Mouse (Mus musculus) kidney, adult 8-10 months (tissue): ENCODE data around the gene Lnpep.
"Not testable (repeated sequence)": the region's sequence is repeated elsewhere in the genome, so short reads cannot be mapped to it uniquely, and the experiment has no call there.

Experiments
- DNase-seq, 2 experiments: peaks; one replicate each; pipeline ENCODE4 v3.0.0; 2022

Gene Lnpep

DNA sequence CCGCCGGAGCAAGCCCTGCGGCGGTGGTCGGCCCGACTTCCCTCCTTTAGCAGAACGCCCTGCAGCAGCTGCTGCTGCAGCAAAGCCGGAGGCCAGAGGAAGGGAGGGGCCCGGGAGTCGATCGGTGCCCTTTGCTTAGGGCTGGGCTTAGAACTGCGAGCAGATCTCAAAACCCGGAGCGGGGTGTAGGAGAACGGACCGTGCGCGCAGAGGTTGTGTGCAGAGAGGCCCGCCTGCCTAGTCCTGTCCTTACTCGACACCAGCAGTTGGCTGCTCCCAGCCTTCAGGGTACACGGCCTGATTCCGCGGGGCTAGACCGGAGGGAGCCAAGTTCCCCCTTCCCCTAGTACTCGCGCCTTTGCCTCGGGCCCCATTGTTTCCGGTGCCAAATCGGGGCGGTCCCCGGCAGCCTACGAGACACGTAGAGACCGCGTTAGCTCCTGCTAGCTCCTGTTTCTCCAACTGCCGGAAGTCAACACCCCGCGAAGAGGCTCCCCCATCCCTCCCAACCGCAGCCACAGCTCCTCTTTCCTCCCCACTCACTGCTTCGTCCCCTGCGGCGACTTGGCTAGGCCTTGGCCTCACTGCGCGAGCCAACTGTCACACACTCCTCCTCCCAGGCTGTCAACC lies at the start of gene Lnpep:
Lnpep (minus strand) TSS at position 94 of the 630 bp plus-strand sequence.
- DNase-seq: peak; percentile 93 to 94

DNA sequence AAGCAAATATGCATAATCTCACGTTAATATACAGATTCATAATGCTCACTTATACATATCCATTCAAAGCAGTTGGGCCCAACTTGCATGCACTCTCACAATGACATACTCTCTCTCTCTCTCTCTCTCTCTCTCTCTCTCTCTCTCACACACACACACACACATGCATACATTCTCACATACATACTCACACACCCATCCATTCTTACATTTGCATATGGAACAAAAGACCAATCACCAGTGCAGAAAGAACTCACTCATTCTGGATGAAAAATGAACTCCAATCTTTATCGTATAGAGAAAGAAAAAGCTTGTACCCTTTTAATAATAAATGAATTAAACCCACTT lies 31.0 kb upstream of the Lnpep start:
- DNase-seq: no peak

DNA sequence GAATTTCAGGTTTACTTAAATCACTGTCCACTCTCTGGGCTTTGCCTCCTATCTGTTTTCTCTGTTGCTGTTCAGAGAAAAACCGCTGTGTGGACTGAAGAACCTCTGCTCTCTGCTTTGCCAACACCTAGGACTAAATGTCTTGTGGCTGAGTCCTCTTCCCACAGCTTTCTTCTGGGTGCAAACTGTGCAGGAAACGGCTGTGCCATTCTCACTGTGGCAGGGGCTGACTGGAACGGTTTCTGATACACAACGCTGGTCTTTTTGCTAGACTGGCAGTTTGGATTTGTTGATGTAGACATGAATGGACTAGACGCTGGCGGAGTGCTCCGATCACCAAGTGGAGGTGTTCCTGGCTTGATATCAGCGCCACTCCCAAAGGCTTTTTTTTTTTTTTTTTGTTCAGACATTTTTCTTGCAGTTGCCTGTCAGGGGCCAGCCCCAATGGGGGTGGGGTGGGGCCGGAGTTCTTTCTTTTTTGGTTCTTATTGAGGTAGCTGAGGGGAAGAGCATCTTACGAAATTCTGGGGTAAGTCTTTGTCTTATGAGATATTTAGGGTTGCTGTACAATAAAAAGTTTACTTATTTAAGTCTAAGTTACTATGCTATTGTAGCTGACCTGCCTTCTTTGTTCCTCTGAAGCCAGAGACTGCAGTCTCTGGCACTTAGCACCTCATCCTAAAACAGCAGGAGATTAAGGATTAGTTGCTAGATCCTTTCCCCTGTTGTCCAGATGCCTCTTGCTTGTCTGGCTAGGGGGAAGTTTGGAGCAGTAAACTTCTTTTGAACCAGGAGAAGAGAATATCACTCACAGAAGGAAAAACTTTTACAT lies 30.4 kb upstream of the Lnpep start:
- no peak for DNase-seq

DNA sequence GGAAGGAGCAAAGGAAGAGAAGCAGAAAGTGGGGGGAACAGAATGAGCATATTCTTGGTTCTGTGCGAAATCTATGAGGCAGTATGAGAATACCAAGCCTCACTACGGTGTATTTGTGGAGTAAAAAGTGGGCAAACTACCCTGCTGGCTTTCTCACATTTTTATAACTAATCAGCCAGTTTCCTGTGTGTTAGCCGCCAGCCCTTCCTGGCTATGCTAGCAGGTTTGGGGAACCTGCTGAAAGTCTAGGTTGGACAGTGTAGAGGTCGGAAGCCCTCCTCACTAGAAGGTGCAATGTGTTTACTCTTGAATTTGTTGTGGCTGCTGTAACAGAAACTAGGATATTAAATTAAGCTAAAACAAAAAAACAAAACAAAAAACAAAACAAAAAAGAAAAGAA lies 27.7 kb upstream of the Lnpep start:
- DNase-seq: no peak

DNA sequence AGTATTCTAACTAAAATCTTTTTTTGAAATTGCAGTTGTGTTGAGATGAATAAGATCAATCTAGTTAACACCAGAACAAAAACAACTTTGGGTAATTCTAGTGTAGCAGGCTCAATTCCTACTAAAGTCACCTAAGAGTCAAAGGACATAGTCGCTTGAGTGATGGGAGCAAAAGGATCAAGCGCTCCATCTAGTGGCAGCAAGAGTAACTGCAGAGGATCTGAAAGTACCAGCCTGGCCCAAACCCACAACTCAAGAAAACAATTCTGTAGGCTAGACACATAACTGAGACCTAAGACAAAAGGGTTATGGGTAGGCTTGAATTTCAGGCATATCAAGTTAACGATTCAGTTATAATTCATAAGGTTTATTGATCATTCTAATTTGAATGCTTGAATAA lies 20.9 kb upstream of the Lnpep start:
- peak; percentile 17 to 31 for DNase-seq

DNA sequence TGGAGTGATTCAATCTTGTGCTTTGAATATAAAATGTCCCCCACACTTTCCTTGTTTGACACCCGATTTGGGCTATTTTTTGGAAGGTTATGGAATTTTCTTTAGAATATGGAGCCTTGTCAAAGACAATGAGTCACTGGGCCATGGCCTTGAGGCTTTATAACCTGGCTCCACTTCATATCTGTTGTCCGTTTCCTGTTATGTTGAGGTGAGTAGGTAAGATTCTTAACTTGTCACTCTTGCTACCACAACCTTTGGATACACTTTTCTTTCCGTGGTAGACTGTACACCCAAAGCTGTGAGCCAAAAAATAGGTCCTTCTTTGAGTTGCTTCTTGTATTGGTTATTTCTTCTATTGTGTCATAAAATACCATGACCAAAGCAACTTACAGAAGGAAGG lies 12.5 kb upstream of the Lnpep start:
- no peak for DNase-seq

DNA sequence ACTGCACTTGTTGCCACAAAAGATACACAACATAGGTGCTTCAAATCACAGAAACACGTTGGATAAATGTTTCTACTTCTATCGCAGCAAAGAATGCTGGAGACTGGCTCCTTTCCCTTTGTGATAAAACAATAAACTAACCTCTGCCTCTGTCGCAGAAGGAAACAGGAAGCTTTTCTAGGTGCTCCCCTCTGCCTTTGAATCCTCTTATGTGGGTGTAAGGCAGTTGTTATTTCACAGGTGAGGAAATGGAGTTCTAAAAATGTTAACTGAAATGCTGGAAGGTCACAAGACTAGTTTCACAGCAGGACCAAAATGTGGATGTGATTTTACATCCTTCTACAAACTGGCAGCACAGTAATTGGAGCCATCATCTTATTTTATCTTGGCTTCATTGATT lies 11.3 kb upstream of the Lnpep start:
- no peak for DNase-seq

DNA sequence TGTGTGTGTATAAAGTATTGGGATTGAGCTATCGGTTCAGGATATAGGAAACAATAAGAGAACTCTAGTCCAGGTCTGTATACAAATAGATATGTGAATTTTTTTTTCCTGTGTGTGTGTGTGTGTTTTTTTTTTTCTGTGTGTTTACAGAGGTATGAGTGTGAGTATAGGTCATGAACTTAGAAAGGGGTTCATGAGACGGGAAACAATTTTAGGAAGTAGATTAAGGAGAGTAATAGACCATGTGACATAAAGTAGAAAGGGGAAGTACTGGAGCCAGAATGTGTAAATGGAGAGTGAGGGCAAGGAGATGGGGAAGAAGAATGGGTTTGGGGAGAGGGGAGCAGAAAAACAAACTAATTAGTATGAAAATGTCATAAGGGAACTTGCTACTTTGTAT lies 9.2 kb upstream of the Lnpep start:
- no peak for DNase-seq

DNA sequence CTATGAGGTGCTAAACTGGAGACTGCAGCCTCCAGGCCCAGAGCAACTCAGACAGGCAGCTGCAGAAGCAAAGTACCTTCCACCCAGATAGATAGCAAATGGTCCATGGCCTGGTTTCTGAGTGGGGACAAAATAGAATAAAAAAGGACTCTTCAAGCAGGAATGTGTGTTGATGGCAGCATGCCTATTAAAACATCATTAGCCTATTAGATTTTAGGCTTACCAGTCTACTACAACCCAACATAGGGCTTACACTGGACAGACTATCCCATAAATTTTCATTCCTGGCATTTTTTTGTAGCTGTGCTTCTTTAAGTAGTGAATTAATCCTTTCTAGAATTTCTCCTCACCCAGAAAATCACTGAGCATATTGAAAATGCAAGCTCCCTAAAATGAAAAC lies 7.1 kb upstream of the Lnpep start:
- DNase-seq: no peak

DNA sequence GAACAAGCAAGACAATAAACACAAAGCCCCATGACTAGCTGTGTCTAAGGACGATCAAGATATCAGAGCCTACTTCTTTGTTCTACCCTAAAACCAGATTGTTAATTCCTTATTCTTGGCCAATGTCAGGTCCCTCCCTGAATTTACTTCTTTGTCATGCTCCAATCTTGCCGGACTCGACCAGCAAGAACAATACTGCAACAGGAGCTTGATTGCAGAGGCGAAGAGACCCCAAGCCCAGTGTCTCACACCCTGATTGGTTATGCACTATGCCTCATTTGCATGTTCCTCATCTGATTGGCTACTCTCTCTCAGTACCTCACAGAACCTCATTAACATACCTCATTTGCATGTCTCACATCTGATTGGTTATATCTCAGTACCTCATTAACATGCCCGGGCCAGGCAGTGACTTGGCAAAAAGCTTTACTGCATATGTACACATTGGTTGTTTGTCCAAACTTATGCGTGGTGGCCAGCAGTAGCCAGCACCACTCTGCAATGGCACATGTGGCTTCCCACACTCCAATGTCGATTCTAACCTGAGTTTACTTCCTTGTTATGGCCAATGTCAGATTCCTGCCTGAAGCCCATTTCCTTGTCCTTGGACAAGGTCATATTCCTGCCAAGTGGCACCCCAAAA lies 3.5 kb upstream of the Lnpep start:
- DNase-seq: not testable (repeated sequence)

DNA sequence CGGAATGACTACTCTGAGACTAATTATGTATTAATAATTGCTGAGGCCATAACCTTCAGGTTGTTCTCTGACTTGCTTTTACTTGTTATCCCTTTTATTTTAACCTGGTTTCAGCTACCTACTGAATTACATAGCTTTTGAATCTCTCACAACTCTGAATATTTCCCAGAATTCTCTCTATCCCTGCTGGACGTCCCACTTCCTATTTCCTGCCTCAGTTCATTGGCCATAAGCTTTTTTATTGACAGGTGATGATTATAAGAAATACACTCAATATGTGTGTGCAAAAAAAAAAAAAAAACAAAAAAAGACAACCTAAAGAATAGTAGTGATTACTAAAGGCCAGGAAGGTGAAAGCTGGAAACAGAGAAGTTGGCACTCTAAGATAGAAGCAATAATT lies 2.7 kb upstream of the Lnpep start:
- DNase-seq: no peak

DNA sequence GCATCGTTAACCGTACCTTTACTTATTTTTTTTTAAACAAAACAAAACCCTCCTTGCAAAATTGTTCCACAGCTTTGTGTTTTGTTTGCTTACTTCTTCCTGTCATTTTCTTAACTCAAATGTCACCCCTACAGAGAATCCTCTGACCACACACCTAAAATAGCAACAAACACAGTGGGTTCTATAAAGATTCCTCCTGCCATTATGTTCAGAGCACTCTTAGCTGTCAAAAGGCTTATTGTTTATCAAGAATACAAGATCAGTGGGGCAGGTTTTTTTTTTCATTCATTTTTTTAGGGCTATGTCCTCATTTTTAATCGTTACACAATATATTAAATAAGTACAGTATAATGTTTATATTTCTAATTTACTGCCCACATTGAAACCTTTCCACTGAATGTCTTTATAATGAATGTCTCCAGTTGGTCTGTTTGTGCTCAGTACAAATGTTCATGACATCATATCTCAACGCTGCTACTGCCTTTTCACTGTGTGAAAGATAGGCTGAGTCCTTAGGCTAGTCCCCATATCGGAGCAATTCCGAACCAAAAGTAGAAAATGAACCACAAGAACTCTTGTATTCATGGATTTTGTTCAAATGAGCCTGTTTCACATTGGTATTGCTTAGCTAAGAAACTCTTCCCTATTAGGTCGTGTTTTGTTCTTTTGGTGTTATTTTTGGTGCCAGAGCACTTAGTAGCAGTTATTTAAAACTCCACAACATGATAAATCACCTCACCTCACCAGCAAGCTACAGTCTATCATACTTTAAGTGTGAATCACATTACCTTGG lies 1.2 kb upstream of the Lnpep start:
- no peak for DNase-seq

DNA sequence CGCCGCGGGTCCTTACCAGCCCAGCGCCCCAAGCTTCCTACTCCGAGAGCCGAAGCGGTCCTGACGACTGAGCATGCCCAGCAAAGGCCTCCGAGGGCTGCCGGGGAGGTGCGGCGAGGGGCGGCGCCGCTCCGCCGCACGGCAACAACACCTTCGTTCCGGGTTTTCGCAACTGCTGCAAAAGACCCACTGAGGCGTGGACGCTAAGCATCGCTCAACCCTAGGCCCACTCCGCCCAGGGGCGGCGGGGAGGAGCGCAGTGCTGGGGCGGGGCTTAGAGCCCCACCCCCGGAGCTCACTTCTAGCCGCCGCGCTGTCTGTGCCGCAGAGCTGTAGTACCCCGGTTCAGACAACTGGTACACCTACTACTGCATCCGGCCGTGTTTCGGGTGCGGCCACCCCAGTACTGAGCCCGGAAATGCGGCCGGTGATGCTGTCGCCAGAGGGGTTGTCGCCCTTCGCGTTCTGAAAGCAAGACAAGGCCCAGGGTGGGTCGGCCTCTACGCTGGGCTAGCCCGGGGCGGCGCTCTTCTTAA lies 361 bp downstream of the Lnpep start:
- DNase-seq: peak; percentile 94 to 95

DNA sequence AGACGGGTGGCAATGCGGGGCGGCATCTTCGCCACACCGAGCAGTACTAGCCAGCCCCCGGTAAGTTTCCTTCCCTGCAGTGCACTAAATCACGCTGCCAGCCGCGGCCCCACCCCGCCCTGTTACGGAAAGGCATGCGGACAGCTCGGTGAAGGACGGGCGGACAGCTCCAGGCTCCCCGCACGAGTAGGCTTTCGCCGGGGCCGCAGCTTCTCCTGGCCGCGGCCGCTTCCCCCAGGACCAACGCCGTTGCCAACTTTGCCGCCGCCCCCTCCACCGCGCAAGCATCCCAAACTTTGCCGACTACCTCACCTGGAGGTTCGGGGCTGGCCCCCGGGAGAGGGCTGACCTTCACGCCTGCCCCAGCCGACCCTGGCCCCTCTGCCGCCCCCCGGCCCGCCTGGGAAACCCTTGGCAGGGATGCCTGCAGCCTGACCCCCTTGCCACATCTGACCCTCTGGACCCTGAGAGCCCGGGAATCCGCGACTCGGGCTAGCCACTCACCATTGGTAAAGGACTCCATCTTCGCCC lies 895 bp downstream of the Lnpep start:
- DNase-seq: peak; percentile 50 to 67

DNA sequence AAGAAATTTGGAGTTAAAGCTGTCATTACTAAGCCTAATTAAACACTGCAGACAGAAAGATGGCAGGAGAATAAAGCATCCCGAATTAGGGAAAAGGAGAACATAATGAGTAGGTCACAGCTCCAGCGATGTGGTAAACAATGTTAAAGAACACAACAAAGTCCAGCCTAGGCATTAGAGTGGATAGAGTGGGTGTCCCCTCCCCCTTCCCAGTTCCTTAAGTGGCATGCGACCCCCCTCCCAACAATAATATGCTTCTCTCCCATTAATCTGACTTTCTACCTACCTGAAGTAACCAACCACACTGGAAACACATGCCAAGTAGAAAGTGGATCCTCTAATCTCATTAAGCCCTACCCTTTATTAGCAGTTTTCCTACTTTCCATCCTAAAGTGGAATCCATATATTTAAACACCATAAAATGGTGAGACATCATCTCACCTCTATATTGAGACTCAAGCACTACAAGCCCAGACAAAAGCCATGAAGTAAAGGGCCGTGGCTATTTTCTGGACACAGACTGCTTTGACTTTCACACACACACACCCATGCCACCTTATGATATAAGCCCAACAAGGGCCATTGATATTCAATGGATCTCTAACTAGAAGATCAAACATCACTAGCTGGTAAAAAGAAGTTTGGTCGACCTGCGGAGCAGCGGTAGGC lies 1.5 kb downstream of the Lnpep start:
- DNase-seq: no peak

DNA sequence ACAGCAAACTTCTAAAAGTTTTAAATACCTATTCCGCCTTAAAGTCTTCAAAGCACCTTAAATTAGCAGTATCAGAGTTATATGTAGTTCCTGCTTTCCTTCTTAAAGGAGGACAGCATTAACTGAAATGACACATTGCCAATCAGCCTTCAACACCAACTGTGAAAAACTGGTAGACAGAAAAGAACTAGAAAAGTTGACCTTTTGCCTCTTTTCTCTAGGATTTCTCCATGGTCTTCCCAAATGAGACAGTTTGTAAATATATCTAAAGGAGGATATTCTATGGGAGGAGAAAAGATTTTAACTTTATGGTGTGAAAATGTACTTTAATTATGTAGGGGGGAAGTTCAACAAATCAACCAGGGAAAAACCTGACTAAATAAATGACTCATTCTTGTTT lies 2.3 kb downstream of the Lnpep start:
- DNase-seq: no peak

DNA sequence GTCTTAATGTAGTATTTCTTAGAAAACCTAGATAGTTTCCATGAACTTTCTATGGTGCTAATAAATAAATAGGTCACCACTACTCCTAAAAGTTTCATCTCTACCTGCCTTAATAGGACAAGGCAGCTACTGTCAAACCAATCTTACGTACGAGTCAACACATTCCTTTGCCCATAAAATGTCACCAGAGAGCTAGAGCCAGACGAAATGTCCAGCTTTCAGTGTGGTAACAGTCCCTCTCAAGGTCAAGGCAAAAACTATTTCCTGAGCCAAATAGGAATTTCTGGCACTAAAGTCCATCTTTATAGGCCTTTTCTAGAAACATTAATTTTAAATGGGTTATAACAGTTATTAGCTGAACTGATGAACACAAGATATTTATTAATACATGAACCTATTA lies 3.3 kb downstream of the Lnpep start:
- DNase-seq: no peak

DNA sequence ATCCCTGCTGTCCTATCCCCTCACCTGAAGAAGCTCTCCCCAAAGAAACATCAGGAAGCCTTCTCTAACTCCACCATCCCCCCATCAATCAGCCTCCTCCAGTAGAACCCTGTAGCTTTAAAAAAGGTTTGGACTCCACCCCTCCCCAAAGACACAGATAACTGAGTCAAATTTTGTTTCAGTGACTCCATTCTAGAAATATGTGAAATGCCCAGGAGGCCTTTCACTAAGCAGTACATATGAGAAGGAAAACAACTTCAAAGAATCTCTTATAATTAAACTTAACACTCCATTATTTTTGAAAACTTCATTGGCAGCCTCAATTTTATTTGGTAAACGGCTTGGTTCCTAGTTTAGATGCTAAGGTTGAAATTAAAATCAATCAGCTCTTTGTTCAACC lies 6.4 kb downstream of the Lnpep start:
- no peak for DNase-seq

DNA sequence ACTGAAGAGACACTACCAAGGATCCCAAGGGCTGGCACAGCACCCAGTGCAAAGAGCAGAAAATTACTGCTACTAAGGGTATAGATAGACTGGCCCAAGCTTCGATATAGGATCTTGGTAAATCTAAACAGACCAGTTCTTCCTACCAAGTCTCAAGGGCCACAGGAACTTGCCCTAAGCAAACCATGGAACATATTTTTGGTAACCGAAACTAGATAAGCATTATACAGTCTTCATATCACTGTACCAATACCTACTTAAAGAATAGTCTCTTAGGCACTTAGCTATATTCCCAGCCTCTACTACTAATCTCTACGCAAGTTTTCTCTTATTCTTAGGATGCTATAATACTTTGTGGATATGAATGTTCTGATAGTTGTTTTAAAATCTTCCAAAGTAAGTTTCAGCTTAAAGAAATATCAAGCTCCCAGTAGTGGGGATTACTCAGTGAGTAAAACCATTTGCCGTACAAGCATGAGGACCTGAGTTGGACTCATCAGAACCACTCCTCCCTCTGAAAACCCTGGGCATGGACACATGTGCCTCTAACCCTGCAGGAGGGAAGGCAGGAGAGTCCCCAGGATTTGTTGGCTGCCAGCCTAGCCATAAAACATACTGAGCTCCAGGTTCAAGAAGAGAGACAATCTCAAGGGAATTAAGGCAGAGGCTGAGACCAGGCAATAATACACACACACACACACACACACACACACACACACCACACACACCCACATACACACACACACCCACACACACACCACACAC lies 7.2 kb downstream of the Lnpep start:
- DNase-seq: no peak

DNA sequence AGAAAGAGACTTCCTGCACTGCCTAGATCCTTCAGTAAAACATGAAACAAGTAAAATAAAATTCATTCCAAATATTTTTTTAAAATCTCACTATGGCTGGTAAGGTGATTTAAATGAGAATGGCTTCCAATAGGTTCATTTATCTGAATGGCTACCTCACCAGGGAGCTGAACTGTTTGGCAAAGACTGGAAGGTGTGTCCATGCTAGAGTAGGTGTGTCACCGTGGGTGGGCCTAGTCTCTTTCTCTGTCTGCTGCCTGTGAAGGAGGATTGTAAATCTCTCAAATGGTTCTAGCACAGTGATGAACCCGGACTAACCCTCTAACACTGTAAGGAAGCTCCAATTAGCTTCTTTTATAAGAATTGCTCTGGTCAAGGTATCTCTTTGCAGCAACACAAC lies 12.5 kb downstream of the Lnpep start:
- DNase-seq: no peak

DNA sequence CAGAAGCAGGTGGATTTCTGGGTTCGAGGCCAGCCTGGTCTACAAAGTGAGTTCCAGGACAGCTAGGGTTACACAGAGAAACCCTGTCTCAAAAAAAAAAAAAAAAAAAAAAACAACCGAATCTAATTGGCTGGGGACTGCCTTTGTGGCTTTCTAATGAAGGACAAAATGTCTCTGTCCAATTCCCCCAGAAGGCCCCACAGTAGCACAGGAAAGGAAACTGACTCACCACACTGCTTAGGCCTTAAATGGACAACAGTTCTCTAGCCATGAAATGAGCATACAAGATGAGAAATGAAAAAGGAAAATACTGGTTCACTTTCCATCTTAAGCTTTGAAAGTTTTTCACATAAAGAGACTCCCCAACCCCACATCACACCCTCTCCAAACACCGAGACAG lies 15.3 kb downstream of the Lnpep start:
- no peak for DNase-seq
